Mouse (Mus musculus) ZHBTc4 (cell line): ENCODE results near the gene Trank1.

Experiments
- DNase-seq: peaks from one replicate; pipeline ENCODE4 v3.0.0-alpha.2; 2011; ENCODE audit warnings: low read depth, low spot score

The Trank1 gene

GRCm38 (mm10) chr9:111302196-111302831 is 9.2 kb upstream of the Trank1 start:
- DNase-seq, result no peak

GRCm38 (mm10) chr9:111304036-111304435 is 7.5 kb upstream of the Trank1 start:
- DNase-seq, result no peak

DNA sequence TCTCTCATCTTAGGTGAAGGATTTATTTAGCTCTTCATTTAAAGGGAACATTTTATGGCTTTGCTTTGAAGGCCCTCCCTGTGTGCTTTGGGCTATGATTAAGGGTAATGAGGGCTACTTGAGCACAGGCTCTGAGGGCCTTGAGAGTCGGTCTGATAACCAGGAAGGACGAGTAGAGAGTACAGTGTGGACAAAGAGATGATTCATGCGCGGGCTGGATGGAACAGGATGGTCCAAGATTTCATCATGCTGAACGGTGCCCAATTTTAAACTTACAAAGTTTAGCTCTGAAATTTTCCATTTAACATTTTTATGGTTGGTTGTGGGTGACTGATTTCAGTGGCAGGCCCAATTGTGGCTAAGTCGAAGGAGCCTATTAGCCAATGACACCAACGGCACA is 5.4 kb upstream of the Trank1 start:
- DNase-seq, result no peak

GRCm38 (mm10) chr9:111311843-111312441 is 403 bp downstream of the Trank1 start:
- peak; percentile 24 for DNase-seq

DNA sequence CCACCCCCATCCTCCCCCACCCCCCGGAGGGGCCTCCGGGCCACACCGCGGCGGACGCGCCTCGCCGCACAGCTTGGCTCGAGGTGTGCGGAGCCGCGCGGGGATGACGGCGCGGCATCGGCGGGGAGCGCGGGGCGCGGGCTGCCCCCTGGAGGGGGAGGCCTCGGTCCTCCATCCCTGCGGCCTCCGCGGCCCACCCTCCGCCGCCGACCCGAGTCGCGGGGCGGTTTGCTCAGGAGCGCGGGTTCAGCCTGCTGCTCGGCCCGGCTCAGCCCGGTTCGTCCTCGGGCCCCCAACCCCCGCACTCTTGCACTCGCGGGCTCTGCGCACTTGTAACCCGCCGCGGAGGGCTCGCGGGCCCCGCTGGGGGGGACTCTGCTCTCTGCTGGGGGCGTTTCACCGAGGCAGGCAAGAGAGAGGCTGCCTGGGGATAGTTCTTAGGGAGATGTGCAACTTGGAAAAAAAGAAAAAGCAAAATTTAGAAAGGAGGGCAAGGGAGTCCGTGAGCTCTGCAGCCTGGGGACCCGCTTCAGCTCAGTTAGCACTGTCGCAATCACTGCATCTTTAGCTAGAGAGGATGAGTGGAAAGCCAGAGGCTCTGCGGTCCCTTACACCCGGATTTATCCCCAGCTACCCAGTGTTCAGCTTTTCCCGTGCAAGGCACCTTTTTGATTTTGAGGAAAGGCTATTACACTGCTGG is 1.1 kb downstream of the Trank1 start:
- peak; percentile 55 for DNase-seq

- no peak for DNase-seq
Observed at GRCm38 (mm10) chr9:111313299-111313698, 1.8 kb downstream of the Trank1 start.

DNA sequence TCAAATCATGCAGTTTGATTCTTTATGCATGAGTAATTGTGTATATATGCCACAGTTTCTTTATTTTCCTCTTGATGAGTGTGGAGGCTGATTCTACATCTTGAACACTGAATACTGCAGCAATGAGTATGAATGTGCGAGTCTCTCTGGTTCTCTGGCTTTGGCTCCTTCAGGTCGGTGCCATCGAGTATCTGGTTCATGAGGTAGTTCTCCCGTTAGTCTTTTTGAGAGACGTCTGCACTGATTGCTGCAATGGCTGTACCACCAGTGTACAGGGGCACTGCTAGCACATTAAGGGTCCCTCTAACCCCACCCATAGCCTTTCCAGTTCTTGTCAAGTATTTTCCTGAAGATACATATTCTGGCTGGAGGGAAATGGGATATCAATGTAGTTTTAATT is 2.3 kb downstream of the Trank1 start:
- DNase-seq, result no peak

DNA sequence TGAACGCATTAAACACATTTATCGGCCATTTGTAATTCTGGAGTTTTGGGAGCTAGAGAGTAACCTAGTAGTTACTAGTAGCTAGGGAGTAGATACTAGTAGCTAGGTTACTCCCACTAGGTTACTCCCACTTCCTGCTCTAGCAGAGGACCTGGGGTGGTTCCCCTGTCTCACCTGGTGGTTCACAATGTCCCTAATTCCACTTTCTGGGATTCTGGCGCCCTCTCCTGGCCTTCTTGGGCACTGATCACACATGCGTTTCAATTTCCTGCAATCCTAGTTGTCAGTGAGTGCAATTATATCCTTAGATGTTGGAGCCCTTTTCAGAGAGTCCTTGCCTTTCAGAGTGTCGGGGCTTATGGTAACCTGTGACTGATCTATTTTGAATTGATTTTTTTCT is 2.7 kb downstream of the Trank1 start:
- DNase-seq, result peak; percentile 86

GRCm38 (mm10) chr9:111320912-111321311 is 9.4 kb downstream of the Trank1 start:
- no peak for DNase-seq

- no peak for DNase-seq
Observed at GRCm38 (mm10) chr9:111324881-111325280, 13.3 kb downstream of the Trank1 start.

- DNase-seq, result no peak
Observed at GRCm38 (mm10) chr9:111329881-111330280, 18.3 kb downstream of the Trank1 start.

- no peak for DNase-seq
Observed at GRCm38 (mm10) chr9:111333790-111334189, 22.3 kb downstream of the Trank1 start.

DNA sequence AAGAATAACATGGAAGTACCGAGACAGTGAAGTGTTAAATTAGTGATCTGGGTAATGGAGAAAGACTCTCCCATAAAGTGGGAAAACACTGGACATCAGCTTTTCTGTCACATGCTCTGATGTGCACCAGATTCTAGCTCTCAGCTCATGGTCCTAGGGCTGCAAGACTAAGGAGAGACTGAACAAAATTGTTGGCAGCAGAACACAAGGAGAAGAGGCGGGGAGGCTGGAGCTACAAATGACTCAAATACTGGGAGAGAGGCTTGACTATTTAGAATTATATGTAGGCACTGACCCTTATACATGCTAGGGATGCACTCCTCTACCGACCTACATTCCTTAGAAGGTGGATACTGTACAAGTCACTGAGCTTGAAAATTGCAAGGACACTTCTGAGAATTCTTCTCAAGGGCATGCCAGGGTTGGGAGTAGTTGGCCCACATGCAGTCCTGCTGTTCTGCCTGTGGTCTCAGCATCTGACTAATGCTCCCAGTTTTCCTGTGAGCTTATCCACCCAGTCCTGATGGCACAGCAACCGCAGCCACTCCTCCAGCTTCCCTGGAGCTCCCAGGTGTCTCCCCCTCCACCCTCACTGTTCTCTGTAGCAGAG is 23.1 kb downstream of the Trank1 start:
- DNase-seq, result no peak

- no peak for DNase-seq
Observed at GRCm38 (mm10) chr9:111351233-111351632, 39.7 kb downstream of the Trank1 start.

DNA sequence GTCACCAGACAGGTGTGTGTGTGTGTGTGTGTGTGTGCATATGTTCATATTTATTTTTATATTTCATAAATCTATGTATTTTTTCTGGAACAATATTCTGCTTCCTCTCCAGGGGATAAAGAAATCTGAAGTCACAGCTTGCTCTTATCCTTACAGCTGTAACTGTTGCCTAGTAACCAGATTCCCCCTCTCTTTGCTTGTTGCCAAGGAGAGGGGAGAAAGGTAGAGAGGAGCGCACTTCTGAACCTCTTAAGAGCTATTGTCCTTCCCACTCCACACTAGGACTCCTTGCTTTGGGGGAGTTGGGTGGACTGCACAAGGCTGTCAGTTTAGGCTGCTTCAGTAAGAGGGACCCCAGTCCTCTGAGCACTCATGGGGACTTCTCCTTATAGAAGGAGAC is 40.1 kb downstream of the Trank1 start:
- DNase-seq, result no peak

DNA sequence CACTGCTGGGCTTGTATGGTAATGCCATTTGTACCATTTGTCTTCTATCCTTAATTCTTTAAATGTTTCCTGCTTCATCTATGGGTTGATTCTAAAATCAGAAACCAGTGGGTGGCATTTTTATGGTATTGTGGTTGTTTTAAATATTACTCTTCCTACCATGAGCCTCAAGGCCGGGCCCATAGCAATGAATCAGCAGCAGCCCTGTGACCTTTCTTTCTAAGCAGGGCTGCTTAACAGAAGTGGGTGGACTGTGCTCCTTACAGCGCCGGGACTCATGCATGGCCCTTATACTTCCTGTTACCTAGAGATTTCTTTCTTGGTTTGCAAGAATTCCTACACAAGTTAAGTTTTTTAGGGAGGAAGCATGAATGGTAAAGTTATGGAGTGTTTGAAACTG is 41.1 kb downstream of the Trank1 start:
- DNase-seq, result no peak

DNA sequence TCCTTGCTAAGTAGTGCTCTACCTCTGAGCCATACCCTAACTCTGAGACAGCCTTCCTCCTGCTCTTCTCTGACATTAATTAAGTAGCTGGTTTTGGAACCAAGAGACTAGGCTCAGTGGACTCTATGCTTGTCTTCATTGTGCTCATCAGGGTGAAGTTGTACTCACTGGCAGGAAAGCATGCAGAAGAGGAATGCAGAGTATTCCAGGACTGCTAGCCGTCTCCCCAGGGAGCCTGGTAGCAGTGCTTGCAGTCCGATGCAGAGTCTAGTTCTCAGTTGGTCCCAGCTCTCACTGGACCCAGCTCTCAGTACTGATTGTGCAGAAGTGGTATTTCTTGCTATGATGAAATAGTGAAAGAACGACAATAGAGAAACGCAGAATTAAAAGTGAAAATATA is 43.5 kb downstream of the Trank1 start:
- peak; percentile 34 for DNase-seq

DNA sequence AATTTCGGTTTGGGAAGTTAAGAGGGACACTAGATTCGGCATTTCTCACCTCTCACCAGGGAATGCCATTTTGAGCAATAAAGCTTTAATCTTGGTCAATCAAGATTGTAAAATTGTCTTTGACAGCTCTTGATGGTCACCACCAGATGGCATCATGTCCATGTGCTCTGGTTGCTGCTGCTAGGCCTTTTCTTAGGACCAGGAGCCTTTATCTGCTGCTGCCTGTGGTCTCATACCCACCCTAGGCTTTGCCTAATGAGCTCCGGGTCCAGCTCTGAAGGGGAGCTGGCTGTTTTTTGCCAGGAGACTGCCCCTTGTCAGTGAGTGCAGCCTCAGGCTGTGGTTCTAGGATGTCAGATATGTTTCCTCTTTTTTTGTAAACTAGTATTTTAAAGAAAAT is 44.8 kb downstream of the Trank1 start:
- peak; percentile 37 for DNase-seq

- no peak for DNase-seq
Observed at GRCm38 (mm10) chr9:111363656-111364055, 52.1 kb downstream of the Trank1 start.

GRCm38 (mm10) chr9:111367713-111368112 is 56.2 kb downstream of the Trank1 start:
- no peak for DNase-seq

DNA sequence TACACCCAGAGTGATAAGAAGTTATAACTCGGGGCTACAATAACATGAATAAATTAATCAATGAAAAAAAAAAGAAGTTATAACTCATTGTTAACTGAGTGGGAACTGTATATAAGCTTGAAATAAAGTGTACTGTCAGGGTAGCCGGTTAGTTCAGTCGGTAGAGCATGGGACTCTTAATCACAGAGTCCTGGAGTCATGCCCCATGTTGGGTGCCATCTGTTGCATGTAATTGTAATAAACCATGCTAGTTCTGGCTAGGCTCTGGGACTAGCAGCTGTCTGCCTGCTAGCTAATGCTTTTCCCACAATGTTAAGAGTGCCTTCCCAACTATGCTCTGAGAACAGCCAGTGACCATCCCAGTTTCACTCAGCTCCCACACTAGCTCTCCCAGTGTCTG is 60.5 kb downstream of the Trank1 start:
- DNase-seq, result no peak

DNA sequence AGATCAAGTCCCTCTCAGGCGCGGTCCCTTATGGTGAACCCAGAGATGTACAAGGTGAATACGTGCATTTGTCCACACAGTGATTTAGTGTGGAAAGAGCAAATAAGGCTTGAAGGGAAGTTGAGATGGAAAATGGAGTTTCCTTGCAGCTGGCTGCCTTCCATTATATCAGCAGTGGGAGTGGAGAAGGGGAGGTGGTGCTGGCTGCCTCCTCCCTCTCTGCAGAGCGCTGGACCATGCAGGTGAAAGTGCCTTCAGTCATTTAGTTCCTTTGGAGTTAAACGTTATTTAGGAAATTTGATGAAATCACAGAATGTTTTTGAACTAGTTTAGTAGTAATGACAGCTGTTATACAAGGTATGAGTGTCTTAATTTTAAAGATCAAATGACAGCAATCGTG is 66.3 kb downstream of the Trank1 start:
- DNase-seq, result no peak
